Mouse (Mus musculus) hindbrain, embryonic 12.5 days (tissue): ENCODE measurements at regions not wholly inside any gene's neighbourhood (a gene's known extent, or its start where the extent isn't known, plus 50 kb on each side); places are given as distances from the start of the nearest gene placed in this dataset.

ENCODE experiments used
- ATAC-seq: fragments of 200-750 bp; cut with Nextera tagmentation; 2 replicates; pipeline ENCODE4 v1.8.0; 2017; ENCODE audit warnings: moderate TSS enrichment; ENCODE audit not compliant: low FRiP score
- H3K27ac ChIP-seq: fragments of 300-500 bp; sonication (generic); 2 replicates; pipeline ENCODE4 v1.5.1; 2016; ENCODE audit warnings: mild to moderate bottlenecking
- H3K27me3 ChIP-seq: fragments of 300-500 bp; sonication (generic); 2 replicates; pipeline ENCODE4 v1.6.1; 2016; ENCODE audit warnings: mild to moderate bottlenecking
- H3K36me3 ChIP-seq: fragments of 300-500 bp; sonication (generic); 2 replicates; pipeline ENCODE4 v1.6.1; 2016; ENCODE audit warnings: mild to moderate bottlenecking
- H3K4me1 ChIP-seq: fragments of 300-500 bp; sonication (generic); 2 replicates; pipeline ENCODE4 v1.6.1; 2016
- H3K4me2 ChIP-seq: fragments of 300-500 bp; sonication (generic); replicated peaks from 2 replicates; pipeline ENCODE4 v1.6.1; 2016; ENCODE audit warnings: mild to moderate bottlenecking
- H3K4me3 ChIP-seq: fragments of 300-500 bp; sonication (generic); 2 replicates; pipeline ENCODE4 v1.5.1; 2016; ENCODE audit warnings: mild to moderate bottlenecking
- H3K9ac ChIP-seq: fragments of 300-500 bp; sonication (generic); 2 replicates; pipeline ENCODE4 v1.6.1; 2016; ENCODE audit warnings: mild to moderate bottlenecking, moderate library complexity
- H3K9me3 ChIP-seq: fragments of 300-500 bp; sonication (generic); replicated peaks from 2 replicates; pipeline ENCODE4 v1.6.1; 2016; ENCODE audit warnings: mild to moderate bottlenecking
- WGBS: fragments of 180-500 bp; shearing (Covaris S2); methylation state at CpG from one replicate; pipeline ENCODE4 v1.1.7; 2016; 5-methylcytosine and 5-hydroxymethylcytosine counted together

DNA sequence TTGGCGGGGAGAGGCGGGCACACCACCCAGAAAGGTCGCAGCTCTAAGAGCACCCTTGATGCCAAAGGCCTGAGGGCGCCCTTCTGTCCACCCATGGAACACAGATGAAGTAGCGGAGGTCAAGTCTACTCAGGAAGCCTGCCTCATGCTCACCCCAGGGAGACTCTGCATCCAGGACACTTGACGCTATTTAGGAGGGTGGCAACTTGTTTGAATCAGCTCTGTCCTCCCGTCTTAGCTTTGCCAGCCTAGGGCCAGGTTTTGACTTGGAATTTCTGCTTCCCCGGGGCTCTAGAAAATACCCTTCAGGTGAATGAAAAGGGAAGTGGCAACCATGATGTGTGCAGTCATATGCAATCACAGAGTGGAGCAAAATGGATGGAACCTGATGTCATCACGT is 389.2 kb upstream of the Tshz3 start:
- no peaks in the 10 kb centered on the region for H3K27me3 ChIP-seq
- ATAC-seq = no peak
- H3K36me3 ChIP-seq = no peaks in the 10 kb centered on the region
- no peak overlapping the region for H3K9ac ChIP-seq
- no peak overlapping the region for H3K27ac ChIP-seq
- H3K4me3 ChIP-seq = no peak overlapping the region
- 93% methylated on average over 9 of the region's 9 CpGs for WGBS
- no peaks in the 10 kb centered on the region for H3K4me1 ChIP-seq
- H3K4me2 ChIP-seq = no peak overlapping the region
- no peaks in the 10 kb centered on the region for H3K9me3 ChIP-seq

GRCm38 (mm10) chr7:36308106-36308620 is 389.8 kb upstream of the Tshz3 start:
- Histone ChIP-seq H3K4me1 (no peaks in the 10 kb centered on the region), H3K27ac (no peak overlapping the region), H3K9ac (no peak overlapping the region), H3K36me3 (no peaks in the 10 kb centered on the region), H3K9me3 (no peaks in the 10 kb centered on the region), H3K4me3 (no peak overlapping the region), H3K27me3 (no peaks in the 10 kb centered on the region), H3K4me2 (no peak overlapping the region)
- whole genome bisulfite sequencing = 86% methylated on average over 10 of the region's 10 CpGs
- ATAC-seq = no peak

GRCm38 (mm10) chr7:36277275-36277674 is 420.6 kb upstream of the Tshz3 start:
- no peaks in the 10 kb centered on the region for H3K27me3 ChIP-seq
- no peak overlapping the region for H3K27ac ChIP-seq
- H3K4me1 ChIP-seq = no peaks in the 10 kb centered on the region
- no peaks in the 10 kb centered on the region for H3K9me3 ChIP-seq
- H3K4me3 ChIP-seq = no peak overlapping the region
- no peaks in the 10 kb centered on the region for H3K36me3 ChIP-seq
- ATAC-seq = no peak
- no peak overlapping the region for H3K4me2 ChIP-seq
- H3K9ac ChIP-seq = no peak overlapping the region

- WGBS = 30% methylated on average over 5 of the region's 5 CpGs
- no peak for ATAC-seq
- peaks cover 5% of the 10 kb centered on the region; the same call in 1 of the 2 replicates for H3K4me1 ChIP-seq
- H3K27me3 ChIP-seq = no peaks in the 10 kb centered on the region
- no peaks in the 10 kb centered on the region for H3K9me3 ChIP-seq
- H3K9ac ChIP-seq = no peak overlapping the region
- H3K4me3 ChIP-seq = no peak overlapping the region
- no peak overlapping the region for H3K27ac ChIP-seq
- no peak overlapping the region for H3K4me2 ChIP-seq
- H3K36me3 ChIP-seq = no peaks in the 10 kb centered on the region
Observed at GRCm38 (mm10) chr7:36268966-36269365, 429.0 kb upstream of the Tshz3 start.

GRCm38 (mm10) chr7:36265163-36265823 is 432.6 kb upstream of the Tshz3 start:
- 90% methylated on average over 7 of the region's 7 CpGs for WGBS
- Histone ChIP-seq H3K4me1 (peaks cover 5% of the 10 kb centered on the region; the same call in 1 of the 2 replicates), H3K27me3 (no peaks in the 10 kb centered on the region), H3K9ac (no peak overlapping the region), H3K36me3 (no peaks in the 10 kb centered on the region), H3K9me3 (no peaks in the 10 kb centered on the region), H3K4me2 (no peak overlapping the region), H3K4me3 (no peak overlapping the region), H3K27ac (no peak overlapping the region)
- no peak for ATAC-seq

GRCm38 (mm10) chr7:36262124-36262710 is 435.7 kb upstream of the Tshz3 start:
- H3K4me2 ChIP-seq = no peak overlapping the region
- no peak overlapping the region for H3K27ac ChIP-seq
- no peaks in the 10 kb centered on the region for H3K36me3 ChIP-seq
- H3K4me1 ChIP-seq = no peaks in the 10 kb centered on the region
- WGBS = 86% methylated on average over 8 of the region's 8 CpGs
- no peaks in the 10 kb centered on the region for H3K27me3 ChIP-seq
- no peak for ATAC-seq
- no peak overlapping the region for H3K4me3 ChIP-seq
- no peaks in the 10 kb centered on the region for H3K9me3 ChIP-seq
- no peak overlapping the region for H3K9ac ChIP-seq

DNA sequence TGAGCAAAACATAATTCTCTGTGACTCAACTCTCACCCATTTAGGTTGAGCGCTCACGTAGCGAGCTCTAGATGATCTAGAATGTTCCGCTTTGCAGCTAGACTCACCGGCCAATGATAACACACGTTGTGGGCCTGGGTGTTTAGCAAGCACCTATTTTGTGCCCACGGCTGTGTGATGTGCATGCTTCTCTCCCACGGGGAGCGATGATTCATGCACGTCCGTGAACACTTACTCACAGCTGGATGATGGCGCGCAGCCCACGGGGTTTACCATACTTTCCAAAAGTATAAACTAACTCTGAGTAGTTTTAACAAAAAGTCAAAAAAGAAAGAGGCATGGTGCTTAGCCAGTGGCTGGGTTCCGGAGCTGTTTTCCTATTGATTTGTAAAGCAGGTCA is 440.8 kb upstream of the Tshz3 start:
- no peak for ATAC-seq
- no peaks in the 10 kb centered on the region for H3K27me3 ChIP-seq
- no peaks in the 10 kb centered on the region for H3K36me3 ChIP-seq
- H3K27ac ChIP-seq = no peak overlapping the region
- H3K9ac ChIP-seq = no peak overlapping the region
- 94% methylated on average over 15 of the region's 15 CpGs for WGBS
- no peak overlapping the region for H3K4me3 ChIP-seq
- H3K4me2 ChIP-seq = no peak overlapping the region
- H3K9me3 ChIP-seq = no peaks in the 10 kb centered on the region
- no peaks in the 10 kb centered on the region for H3K4me1 ChIP-seq

GRCm38 (mm10) chr7:36247356-36247755 is 444.6 kb upstream of the Zfp507 start:
- no peak for ATAC-seq
- 0 out of 2 replicates have a peak, but pooled peaks cover 3% of the 10 kb centered on the region for H3K9me3 ChIP-seq
- H3K4me1 ChIP-seq = no peaks in the 10 kb centered on the region
- no peak overlapping the region for H3K27ac ChIP-seq
- H3K36me3 ChIP-seq = no peaks in the 10 kb centered on the region
- no peak overlapping the region for H3K9ac ChIP-seq
- H3K4me3 ChIP-seq = no peak overlapping the region
- H3K27me3 ChIP-seq = no peaks in the 10 kb centered on the region
- no peak overlapping the region for H3K4me2 ChIP-seq

DNA sequence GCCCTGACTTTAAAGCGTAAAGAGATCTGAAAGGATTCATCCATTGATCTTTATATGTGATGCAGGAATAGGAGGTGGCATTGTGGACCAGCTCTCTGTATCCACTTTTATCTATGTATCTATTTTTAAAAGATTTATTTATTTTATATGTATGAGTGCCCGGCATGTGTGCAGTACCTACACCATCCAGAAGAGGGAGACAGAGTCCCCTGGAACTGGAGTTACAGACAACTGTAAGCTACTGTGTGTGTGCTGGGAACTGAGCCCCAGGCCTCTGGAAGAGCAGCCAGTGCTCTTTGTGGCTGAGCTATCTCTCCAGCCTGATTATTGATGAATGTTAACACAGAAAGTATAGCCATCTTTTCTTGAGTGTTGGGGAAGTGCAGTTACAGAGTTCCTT is 433.9 kb upstream of the Zfp507 start:
- no peaks in the 10 kb centered on the region for H3K36me3 ChIP-seq
- H3K27me3 ChIP-seq = no peaks in the 10 kb centered on the region
- no peak overlapping the region for H3K27ac ChIP-seq
- H3K4me3 ChIP-seq = no peak overlapping the region
- H3K9ac ChIP-seq = no peak overlapping the region
- no peak for ATAC-seq
- no peaks in the 10 kb centered on the region for H3K9me3 ChIP-seq
- H3K4me1 ChIP-seq = no peaks in the 10 kb centered on the region
- H3K4me2 ChIP-seq = no peak overlapping the region
- 93% methylated on average over 2 of the region's 2 CpGs for WGBS

- Histone ChIP-seq H3K9me3 (no peaks in the 10 kb centered on the region), H3K27ac (no peak overlapping the region), H3K36me3 (no peaks in the 10 kb centered on the region), H3K4me2 (no peak overlapping the region), H3K4me3 (no peak overlapping the region), H3K4me1 (no peaks in the 10 kb centered on the region), H3K9ac (no peak overlapping the region), H3K27me3 (no peaks in the 10 kb centered on the region)
- ATAC-seq = no peak
Observed at GRCm38 (mm10) chr7:36229031-36229430, 426.2 kb upstream of the Zfp507 start.

DNA sequence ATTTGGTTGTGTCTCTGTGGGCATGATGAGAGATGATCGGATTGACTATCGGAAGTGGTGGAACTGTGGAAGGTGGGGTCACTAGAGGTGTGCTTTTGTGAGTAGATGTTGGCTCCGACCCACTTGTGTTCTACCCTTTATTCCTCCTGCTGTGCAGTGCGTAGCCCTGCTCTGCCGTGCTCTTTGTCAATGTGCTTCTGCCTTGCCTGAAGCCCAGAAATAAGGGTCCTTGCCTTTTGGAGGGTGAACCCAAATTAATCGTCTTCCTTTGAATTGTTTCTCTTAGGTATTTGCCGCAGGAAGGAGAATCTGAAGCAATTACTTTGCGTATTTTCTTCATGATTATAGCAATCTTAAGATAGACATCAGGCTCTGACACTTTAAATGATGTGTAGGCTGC is 421.6 kb upstream of the Zfp507 start:
- Histone ChIP-seq H3K27me3 (no peaks in the 10 kb centered on the region), H3K36me3 (no peaks in the 10 kb centered on the region), H3K4me3 (no peak overlapping the region), H3K9me3 (no peaks in the 10 kb centered on the region), H3K4me1 (no peaks in the 10 kb centered on the region), H3K9ac (no peak overlapping the region), H3K27ac (no peak overlapping the region), H3K4me2 (no peak overlapping the region)
- 90% methylated on average over 8 of the region's 8 CpGs for WGBS
- ATAC-seq = no peak

DNA sequence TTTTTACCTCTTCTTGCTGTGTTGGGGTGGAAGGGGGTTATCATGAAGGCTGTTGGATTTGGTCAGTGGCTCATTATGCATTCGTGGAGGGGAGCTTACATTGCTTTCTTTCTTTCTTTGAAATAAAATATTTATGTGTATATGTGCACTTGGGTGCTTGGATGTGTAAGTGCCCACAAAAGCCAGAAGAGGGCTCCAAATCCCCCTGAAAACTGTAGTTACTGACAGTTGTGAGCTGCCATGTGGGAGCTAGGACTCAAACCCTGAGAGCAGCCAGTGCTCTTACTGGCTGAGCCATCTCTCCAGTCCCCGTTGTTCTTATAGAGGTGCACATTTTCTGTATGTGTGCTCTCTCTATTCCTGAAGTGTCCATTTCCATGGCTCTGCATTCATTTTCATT is 415.6 kb upstream of the Zfp507 start:
- Histone ChIP-seq H3K4me3 (no peak overlapping the region), H3K4me1 (no peaks in the 10 kb centered on the region), H3K36me3 (no peaks in the 10 kb centered on the region), H3K27ac (no peak overlapping the region), H3K4me2 (no peak overlapping the region), H3K27me3 (no peaks in the 10 kb centered on the region), H3K9me3 (no peaks in the 10 kb centered on the region), H3K9ac (no peak overlapping the region)
- 58% methylated on average over 2 of the region's 2 CpGs for WGBS
- no peak for ATAC-seq

GRCm38 (mm10) chr7:36210034-36210433 is 407.2 kb upstream of the Zfp507 start:
- no peaks in the 10 kb centered on the region; the same call in 1 of the 2 replicates for H3K9me3 ChIP-seq
- no peaks in the 10 kb centered on the region for H3K27me3 ChIP-seq
- ATAC-seq = no peak
- no peak overlapping the region for H3K9ac ChIP-seq
- 95% methylated on average over 4 of the region's 4 CpGs for WGBS
- no peak overlapping the region for H3K27ac ChIP-seq
- no peaks in the 10 kb centered on the region for H3K4me1 ChIP-seq
- no peak overlapping the region for H3K4me3 ChIP-seq
- no peaks in the 10 kb centered on the region for H3K36me3 ChIP-seq
- H3K4me2 ChIP-seq = no peak overlapping the region
